Comparison of ENCODE assay signal across 16 mouse cellular contexts in the genomic region with DNA sequence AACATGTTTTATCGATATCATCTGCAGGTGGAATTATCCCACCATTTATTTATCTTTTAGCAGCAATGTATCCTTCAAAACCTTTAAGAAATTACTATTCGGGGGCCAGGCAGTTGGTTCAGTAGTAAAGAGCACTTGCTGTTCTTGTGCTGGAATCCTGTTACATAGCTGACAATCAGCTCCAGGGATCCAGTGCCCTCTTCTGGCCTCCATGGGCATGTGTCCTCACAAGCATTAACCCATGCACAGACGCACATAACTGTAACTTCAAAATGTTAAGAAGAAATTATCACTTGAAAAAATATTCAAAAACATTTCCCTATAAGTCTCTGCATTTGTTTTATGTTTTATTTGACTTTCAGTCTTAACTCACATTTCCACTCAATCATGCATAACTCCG.
A peak's percentile ranks its signal among the peaks of the same experiment; 100 is the strongest.
DNase-seq lines count a peak whose midpoint lies in the region; ATAC-seq and TF ChIP-seq lines count a peak whose summit lies in the region.
"Had no signal": no experiment of that assay in that cellular context is flagged by ENCODE, and none has a peak within 500 bp of the region (broad histone marks: within the 10 kb centered on the region; RNA-seq: fewer than 3 reads in every experiment).

No protein-coding gene starts in this region.

- no peak for ATAC-seq in heart, postnatal 0 days (ENCODE audit: insufficient read depth, low read depth)
- no peak for ATAC-seq in lung, embryonic 14.5 days (ENCODE audit: insufficient read depth)
- no peak for ATAC-seq in stomach, postnatal 0 days (ENCODE audit: low FRiP score, low TSS enrichment)
- ATAC-seq: forebrain, embryonic 13.5 days had no signal

- no peak for TF ChIP-seq RAD21 in MEL (IDR thresholded peaks at IDR 0.05; ENCODE audit: low read depth, low read length)

- H3K36me3 ChIP-seq in heart, postnatal 0 days (replicated peaks; ENCODE audit: control insufficient read depth, insufficient read depth, low read length) = no peaks in the 10 kb centered on the region
- H3K36me3 ChIP-seq in lung, embryonic 14.5 days (ENCODE audit: insufficient read depth) = no peaks in the 10 kb centered on the region
- H3K36me3 ChIP-seq in MEL (ENCODE audit: control insufficient read depth in 1 of 2, insufficient read depth in 2 of 2, low read length in 2 of 2) = no peaks in the 10 kb centered on the region
- H3K36me3 ChIP-seq in stomach, postnatal 0 days (ENCODE audit: control insufficient read depth, insufficient read depth, low read length) = no peaks in the 10 kb centered on the region
- H3K36me3 ChIP-seq: heart, embryonic 10.5 days; liver, embryonic 15.5 days had no signal

- H3K4me3 ChIP-seq in heart, postnatal 0 days (ENCODE audit: low read depth, low read length) = no peak overlapping the region
- no peak overlapping the region for H3K4me3 ChIP-seq in lung, embryonic 14.5 days (ENCODE audit: low read depth, low read length)
- no peak overlapping the region for H3K4me3 ChIP-seq in lung, adult 2 months (replicated peaks; ENCODE audit: extremely low read depth, low read depth, low read length)
- no peak overlapping the region for H3K4me3 ChIP-seq in MEL (ENCODE audit: control insufficient read depth in 1 of 2, insufficient read depth in 1 of 2, low read depth in 2 of 2, low read length in 2 of 2)
- H3K4me3 ChIP-seq in stomach, postnatal 0 days (ENCODE audit: low read depth, low read length) = no peak overlapping the region
- H3K4me3 ChIP-seq: forebrain, embryonic 13.5 days; heart, embryonic 10.5 days; liver, embryonic 15.5 days had no signal

- H3K27me3 ChIP-seq in heart, postnatal 0 days (ENCODE audit: control insufficient read depth, insufficient read depth, low read length) = no peaks in the 10 kb centered on the region
- H3K27me3 ChIP-seq in lung, embryonic 14.5 days (ENCODE audit: insufficient read depth, low read length) = no peaks in the 10 kb centered on the region
- H3K27me3 ChIP-seq in MEL (ENCODE audit: control insufficient read depth in 1 of 2, insufficient read depth in 2 of 2, low read length in 2 of 2) = no peaks in the 10 kb centered on the region
- H3K27me3 ChIP-seq in stomach, postnatal 0 days (ENCODE audit: control insufficient read depth, insufficient read depth, low read length) = no peaks in the 10 kb centered on the region
- H3K27me3 ChIP-seq: forebrain, embryonic 13.5 days; liver, embryonic 15.5 days had no signal

- H3K9ac ChIP-seq in heart, postnatal 0 days (replicated peaks; ENCODE audit: low read depth, low read length) = no peak overlapping the region
- H3K9ac ChIP-seq in lung, embryonic 14.5 days = no peak overlapping the region
- no peak overlapping the region for H3K9ac ChIP-seq in MEL (ENCODE audit: control insufficient read depth, low read depth, low read length, poor library complexity, severe bottlenecking)
- no peak overlapping the region for H3K9ac ChIP-seq in stomach, postnatal 0 days (ENCODE audit: low read length)
- H3K9ac ChIP-seq: forebrain, embryonic 13.5 days; liver, embryonic 15.5 days had no signal

- H3K27ac ChIP-seq in heart, postnatal 0 days (ENCODE audit: low read depth) = no peak overlapping the region
- no peak overlapping the region for H3K27ac ChIP-seq in lung, embryonic 14.5 days (ENCODE audit: low read depth)
- H3K27ac ChIP-seq in MEL (ENCODE audit: control insufficient read depth, low read depth, low read length) = no peak overlapping the region
- H3K27ac ChIP-seq in stomach, postnatal 0 days (replicated peaks) = no peak overlapping the region
- H3K27ac ChIP-seq: forebrain, embryonic 13.5 days; heart, embryonic 10.5 days; liver, embryonic 15.5 days; macrophage had no signal

- H3K4me2 ChIP-seq in heart, postnatal 0 days (ENCODE audit: low read depth, low read length) = no peak overlapping the region
- no peak overlapping the region for H3K4me2 ChIP-seq in lung, embryonic 14.5 days
- H3K4me2 ChIP-seq in stomach, postnatal 0 days (replicated peaks; ENCODE audit: low read depth) = no peak overlapping the region
- H3K4me2 ChIP-seq: forebrain, embryonic 13.5 days; liver, embryonic 15.5 days had no signal

- no peaks in the 10 kb centered on the region for H3K79me2 ChIP-seq in MEL (ENCODE audit: control insufficient read depth, insufficient read depth, low read length, poor library complexity)

- TF ChIP-seq EP300 in heart, postnatal 0 days (IDR thresholded peaks at IDR 0.05; ENCODE audit: low read depth) = no peak
- TF ChIP-seq EP300 in MEL (IDR thresholded peaks at IDR 0.05; ENCODE audit: low read depth in 1 of 2, low read length in 2 of 2) = no peak
- TF ChIP-seq EP300 in stomach, postnatal 0 days (optimal IDR thresholded peaks at IDR 0.05) = no peak

- no peak for DNase-seq in heart, postnatal 0 days (ENCODE audit: low spot score)
- DNase-seq in heart, adult 8-10 months (ENCODE audit: low spot score) = no peak
- DNase-seq in lung, embryonic 14.5 days = no peak
- no peak for DNase-seq in lung, adult 2 months
- peak; percentile 31 for DNase-seq in MEL (ENCODE audit: low read depth, low spot score)
- no peak for DNase-seq in stomach, postnatal 0 days (ENCODE audit: low spot score)
- no peak for DNase-seq in cerebellum, postnatal 4 days (ENCODE audit: low spot score in 2 of 2)
- DNase-seq: cerebellum, adult 11 months; heart, postnatal 4 days; layer of hippocampus, adult 9-11 months; midbrain, embryonic 14.5 days; thymus, postnatal 36 days had no signal

- TF ChIP-seq CTCF in heart, postnatal 0 days (IDR thresholded peaks at IDR 0.05; ENCODE audit: low read depth) = peak; percentile 20; the same call in 1 of the 2 replicates
- TF ChIP-seq CTCF in lung, embryonic 14.5 days (IDR thresholded peaks at IDR 0.05; ENCODE audit: low read depth) = peak; percentile 10; the same call in 1 of the 2 replicates
- TF ChIP-seq CTCF in lung, adult 2 months (IDR thresholded peaks at IDR 0.05; ENCODE audit: insufficient read depth, low read length) = no peak
- no peak for TF ChIP-seq CTCF in MEL (IDR thresholded peaks at IDR 0.05 in 2 of 3, conservative IDR thresholded peaks at IDR 0.05 in 1 of 3; ENCODE audit: control insufficient read depth in 1 of 3, insufficient read depth in 1 of 3, low read depth in 2 of 3, low read length in 3 of 3, poor library complexity in 1 of 3, severe bottlenecking in 1 of 3)
- peak; percentile 16; the same call in 1 of the 2 replicates for TF ChIP-seq CTCF in stomach, postnatal 0 days (IDR thresholded peaks at IDR 0.05; ENCODE audit: low read depth)

- no peaks in the 10 kb centered on the region for H3K4me1 ChIP-seq in heart, postnatal 0 days (ENCODE audit: control insufficient read depth, insufficient read depth)
- H3K4me1 ChIP-seq in lung, embryonic 14.5 days (ENCODE audit: insufficient read depth) = no peaks in the 10 kb centered on the region
- no peaks in the 10 kb centered on the region for H3K4me1 ChIP-seq in lung, adult 2 months (ENCODE audit: control insufficient read depth, insufficient read depth, low read length)
- no peaks in the 10 kb centered on the region for H3K4me1 ChIP-seq in MEL (ENCODE audit: control insufficient read depth in 1 of 2, insufficient read depth in 2 of 2, low read length in 2 of 2)
- H3K4me1 ChIP-seq in stomach, postnatal 0 days (replicated peaks; ENCODE audit: control insufficient read depth, insufficient read depth) = no peaks in the 10 kb centered on the region
- H3K4me1 ChIP-seq: forebrain, embryonic 13.5 days; heart, embryonic 10.5 days; liver, embryonic 15.5 days had no signal

- no peak for TF ChIP-seq POLR2A in lung, adult 2 months (IDR thresholded peaks at IDR 0.05; ENCODE audit: borderline replicate concordance, extremely low read depth, low read depth, low read length)
- no peak for TF ChIP-seq POLR2A in MEL (IDR thresholded peaks at IDR 0.05; ENCODE audit: control insufficient read depth in 1 of 2, insufficient read depth in 1 of 2, low read depth in 1 of 2, low read length in 2 of 2, poor library complexity in 1 of 2)

- WGBS in heart, postnatal 0 days = 93% methylated on average over 4 of the region's 4 CpGs
- WGBS in lung, embryonic 14.5 days = 89% methylated on average over 4 of the region's 4 CpGs
- WGBS in lung, adult 2 months = 92% methylated on average over 4 of the region's 4 CpGs
- 93% methylated on average over 4 of the region's 4 CpGs for WGBS in stomach, postnatal 0 days

- no peaks in the 10 kb centered on the region for H3K9me3 ChIP-seq in heart, postnatal 0 days (replicated peaks; ENCODE audit: control insufficient read depth, low read length)
- no peaks in the 10 kb centered on the region for H3K9me3 ChIP-seq in lung, embryonic 14.5 days (ENCODE audit: low read depth, low read length)
- H3K9me3 ChIP-seq in MEL (replicated peaks; ENCODE audit: insufficient read depth, low read length) = no peaks in the 10 kb centered on the region
- no peaks in the 10 kb centered on the region for H3K9me3 ChIP-seq in stomach, postnatal 0 days (ENCODE audit: control insufficient read depth, low read length)
- H3K9me3 ChIP-seq: forebrain, embryonic 13.5 days; heart, embryonic 10.5 days; liver, embryonic 15.5 days had no signal

TF ChIP-seq in MEL, 35 proteins besides CTCF, POLR2A, EP300 and RAD21:
- TF ChIP-seq POLR2AphosphoS5 (IDR thresholded peaks at IDR 0.05; ENCODE audit: borderline replicate concordance, low read depth, low read length) (no peak), E2F4 (IDR thresholded peaks at IDR 0.05; ENCODE audit: borderline replicate concordance, low read depth, low read length) (no peak), NRF1 (IDR thresholded peaks at IDR 0.05; ENCODE audit: insufficient read depth, low read depth, low read length, poor library complexity, severe bottlenecking) (no peak), NELFE (IDR thresholded peaks at IDR 0.05; ENCODE audit: low read depth, low read length) (no peak), BHLHE40 (IDR thresholded peaks at IDR 0.05; ENCODE audit: borderline replicate concordance, low read depth, low read length) (no peak), MAX (IDR thresholded peaks at IDR 0.05; ENCODE audit: low read length) (no peak), GABPA (IDR thresholded peaks at IDR 0.05; ENCODE audit: low read depth, low read length) (no peak), ZKSCAN1 (IDR thresholded peaks at IDR 0.05; ENCODE audit: low read depth, low read length) (no peak), ETS1 (IDR thresholded peaks at IDR 0.05; ENCODE audit: low read depth, low read length) (no peak), MYC (IDR thresholded peaks at IDR 0.05; ENCODE audit: low read depth, low read length) (no peak), RCOR1 (IDR thresholded peaks at IDR 0.05; ENCODE audit: low read depth, low read length) (no peak), MXI1 (IDR thresholded peaks at IDR 0.05; ENCODE audit: low read depth, low read length) (no peak), JUND (IDR thresholded peaks at IDR 0.05; ENCODE audit: low read depth, low read length) (no peak), SIN3A (IDR thresholded peaks at IDR 0.05; ENCODE audit: low read length) (no peak), TAL1 (IDR thresholded peaks at IDR 0.05; ENCODE audit: low read length) (no peak), MAFK (IDR thresholded peaks at IDR 0.05; ENCODE audit: borderline replicate concordance, low read depth, low read length) (no peak)

Comparison
In these comparisons a context has a peak if more than half of its experiments do, and no peak if none do; other contexts are left out.
1. CTCF ChIP-seq: peak in heart, postnatal 0 days (single experiment), lung, embryonic 14.5 days (single experiment) and stomach, postnatal 0 days (single experiment); none in lung, adult 2 months (single experiment) and MEL (0 of 3).